Mouse (Mus musculus): ENCODE results near the gene Nfatc2ip. TPM values are rescaled to one million over a fixed set of nuclear protein-coding genes. Genes with fewer than 3 reads are reported as not detected.

Nfatc2ip gene
- polyA plus RNA-seq, 1 experiment: 6.3 TPM

DNA sequence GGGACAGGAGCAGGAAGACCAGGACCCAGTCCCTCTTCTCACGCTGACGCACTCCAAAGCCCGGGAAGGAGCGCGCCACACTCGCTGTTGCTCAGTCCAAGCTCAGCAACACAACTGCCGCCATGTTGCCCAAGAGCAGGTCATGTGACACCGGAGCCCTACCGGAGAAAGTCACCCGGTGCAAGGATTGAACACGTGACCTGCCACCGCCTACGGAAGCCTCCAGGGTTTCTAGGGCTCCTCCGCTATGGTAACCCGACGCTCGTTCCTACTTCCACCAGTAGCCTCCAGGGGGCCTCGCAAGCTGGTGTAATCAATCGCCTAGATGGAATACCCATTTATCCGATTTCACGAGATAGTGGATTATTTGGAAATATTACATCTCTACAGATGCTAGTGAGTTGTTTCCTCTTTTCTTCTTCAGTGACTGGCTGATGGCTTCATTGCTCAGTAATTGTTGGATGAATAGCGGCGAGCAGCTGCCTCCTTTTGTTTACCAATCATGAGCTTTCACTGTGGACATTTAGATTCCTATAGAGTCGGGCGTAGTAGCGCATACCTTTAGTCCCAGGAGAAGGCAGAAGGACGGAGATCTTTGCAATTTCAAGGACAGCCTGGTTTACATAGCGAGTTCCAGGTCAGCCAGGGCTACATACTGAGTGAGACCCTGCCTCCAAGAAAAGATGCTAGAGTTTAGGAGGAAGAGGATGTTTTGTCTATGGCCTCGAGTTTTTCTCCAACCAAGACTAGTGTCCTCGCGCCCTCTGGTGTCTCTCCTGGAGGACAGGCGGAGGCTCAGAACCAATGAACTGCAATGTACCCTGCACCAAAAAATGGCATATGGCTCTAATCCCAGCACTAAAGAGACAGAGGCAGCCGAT lies 19.0 kb downstream of the Nfatc2ip start, which contains the start of gene Spns1:
TSS of gene Spns1 (minus strand) at position 173 of the 881 bp plus-strand sequence.
- H3K27ac ChIP-seq (ENCODE audit: insufficient read depth, low read length): no peak within 1 kb of the TSS
- peaks cover 5% of the 10 kb centered on the region for H3K4me1 ChIP-seq (ENCODE audit: control insufficient read depth, insufficient read depth, low read length)
- H3K4me3 ChIP-seq (ENCODE audit: insufficient read depth, low read length): peak within 1 kb of the TSS; percentile 69
- peak; percentile 71 for TF ChIP-seq CTCF (IDR thresholded peaks at IDR 0.05; ENCODE audit: extremely low read depth, insufficient read depth, low read length)
- TF ChIP-seq POLR2A (IDR thresholded peaks at IDR 0.05; ENCODE audit: extremely low read depth, insufficient read depth, low read length): peak; percentile 86; the same call in 1 of the 2 replicates

DNA sequence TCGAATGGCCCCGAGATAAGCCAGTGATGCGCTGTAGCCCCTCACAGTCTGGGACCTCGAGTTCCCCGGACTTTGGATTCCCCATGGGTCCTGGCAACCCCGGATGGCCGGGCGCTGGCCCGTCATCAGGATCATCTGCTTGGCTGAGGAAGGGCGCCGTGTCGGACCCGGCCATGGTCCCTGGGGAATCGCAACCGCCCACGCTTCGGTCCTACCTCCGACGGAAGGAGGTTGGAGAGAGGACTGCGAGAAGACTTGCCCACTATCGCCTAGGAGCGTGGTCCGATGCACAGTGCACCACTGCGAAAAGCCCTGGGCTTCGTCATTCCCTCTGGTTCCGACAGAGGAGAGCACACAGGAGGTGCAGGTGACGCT lies 19.6 kb downstream of the Nfatc2ip start:
- Histone ChIP-seq H3K4me1 (ENCODE audit: control insufficient read depth, insufficient read depth, low read length) (peaks cover 5% of the 10 kb centered on the region), H3K27ac (ENCODE audit: insufficient read depth, low read length) (no peak overlapping the region), H3K4me3 (ENCODE audit: insufficient read depth, low read length) (peak overlapping the region; percentile 69)
- TF ChIP-seq POLR2A (IDR thresholded peaks at IDR 0.05; ENCODE audit: extremely low read depth, insufficient read depth, low read length) (no peak), CTCF (IDR thresholded peaks at IDR 0.05; ENCODE audit: extremely low read depth, insufficient read depth, low read length) (no peak)

DNA sequence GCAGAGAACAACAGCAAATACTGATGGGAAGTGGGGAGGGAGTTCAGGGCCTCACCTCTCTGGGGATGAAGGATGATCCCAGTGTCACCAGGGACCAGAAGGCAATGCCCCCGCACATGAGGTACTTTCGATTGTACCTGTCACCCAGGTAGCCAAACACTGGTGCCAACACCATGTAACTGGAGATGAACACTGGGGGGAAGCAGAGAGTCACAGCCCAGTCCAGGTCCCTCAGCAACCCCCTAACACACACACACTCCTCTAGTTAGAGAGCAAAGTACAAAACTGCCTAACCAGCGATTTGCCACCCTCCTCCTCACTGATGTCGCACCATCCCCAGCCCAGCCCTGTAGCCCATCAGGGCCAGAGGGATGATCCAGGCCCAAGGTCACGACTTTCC lies 21.5 kb downstream of the Nfatc2ip start:
- Histone ChIP-seq H3K4me1 (ENCODE audit: control insufficient read depth, insufficient read depth, low read length) (peaks cover 5% of the 10 kb centered on the region), H3K4me3 (ENCODE audit: insufficient read depth, low read length) (no peak overlapping the region), H3K27ac (ENCODE audit: insufficient read depth, low read length) (no peak overlapping the region)
- TF ChIP-seq POLR2A (IDR thresholded peaks at IDR 0.05; ENCODE audit: extremely low read depth, insufficient read depth, low read length) (no peak), CTCF (IDR thresholded peaks at IDR 0.05; ENCODE audit: extremely low read depth, insufficient read depth, low read length) (peak; percentile 22; the same call in 1 of the 2 replicates)

DNA sequence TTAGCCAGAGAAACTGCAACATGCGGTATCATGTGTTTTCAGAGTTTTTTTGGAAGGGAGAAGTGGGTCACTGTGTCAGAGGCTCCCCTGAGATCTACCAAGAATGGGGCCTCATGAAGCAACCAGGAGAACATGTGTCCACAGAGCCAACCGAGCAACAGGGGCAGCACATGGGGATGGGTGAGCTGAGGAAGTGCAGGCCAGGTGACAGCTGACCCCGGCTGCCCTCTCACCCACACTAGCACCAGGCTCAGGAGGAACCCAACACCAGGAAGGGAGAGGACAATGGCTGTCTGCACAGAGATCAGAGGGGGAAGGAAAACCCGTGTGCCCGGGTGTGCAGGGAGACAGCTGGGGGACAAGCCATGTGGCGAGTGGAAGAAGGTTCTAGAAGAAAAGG lies 22.0 kb downstream of the Nfatc2ip start:
- Histone ChIP-seq H3K4me3 (ENCODE audit: insufficient read depth, low read length) (no peak overlapping the region), H3K27ac (ENCODE audit: insufficient read depth, low read length) (no peak overlapping the region), H3K4me1 (ENCODE audit: control insufficient read depth, insufficient read depth, low read length) (peaks cover 5% of the 10 kb centered on the region)
- TF ChIP-seq CTCF (IDR thresholded peaks at IDR 0.05; ENCODE audit: extremely low read depth, insufficient read depth, low read length) (no peak), POLR2A (IDR thresholded peaks at IDR 0.05; ENCODE audit: extremely low read depth, insufficient read depth, low read length) (no peak)

DNA sequence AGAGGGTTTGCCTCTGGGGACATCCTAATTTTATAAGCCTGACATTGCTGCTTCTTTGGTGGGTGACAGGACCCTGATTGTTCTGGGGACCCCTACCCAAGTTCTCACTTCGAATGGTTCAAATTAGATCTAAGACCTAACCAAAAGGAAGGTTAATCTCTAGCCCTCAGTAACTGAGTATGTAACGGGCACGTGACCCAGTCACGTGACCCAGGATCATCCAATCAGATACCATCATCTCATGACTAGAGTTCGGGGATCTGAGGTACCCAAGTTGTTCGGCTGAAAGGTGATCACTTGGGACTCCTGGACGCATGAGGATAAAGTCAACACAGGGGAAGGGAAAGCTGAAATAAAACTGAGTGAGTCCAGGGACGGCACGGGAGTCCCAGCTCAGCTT lies 23.5 kb downstream of the Nfatc2ip start:
- TF ChIP-seq POLR2A (IDR thresholded peaks at IDR 0.05; ENCODE audit: extremely low read depth, insufficient read depth, low read length) (no peak), CTCF (IDR thresholded peaks at IDR 0.05; ENCODE audit: extremely low read depth, insufficient read depth, low read length) (no peak)
- no peak overlapping the region for H3K27ac ChIP-seq (ENCODE audit: insufficient read depth, low read length)
- H3K4me3 ChIP-seq (ENCODE audit: insufficient read depth, low read length): no peak overlapping the region
- H3K4me1 ChIP-seq (ENCODE audit: control insufficient read depth, insufficient read depth, low read length): peaks cover 5% of the 10 kb centered on the region

DNA sequence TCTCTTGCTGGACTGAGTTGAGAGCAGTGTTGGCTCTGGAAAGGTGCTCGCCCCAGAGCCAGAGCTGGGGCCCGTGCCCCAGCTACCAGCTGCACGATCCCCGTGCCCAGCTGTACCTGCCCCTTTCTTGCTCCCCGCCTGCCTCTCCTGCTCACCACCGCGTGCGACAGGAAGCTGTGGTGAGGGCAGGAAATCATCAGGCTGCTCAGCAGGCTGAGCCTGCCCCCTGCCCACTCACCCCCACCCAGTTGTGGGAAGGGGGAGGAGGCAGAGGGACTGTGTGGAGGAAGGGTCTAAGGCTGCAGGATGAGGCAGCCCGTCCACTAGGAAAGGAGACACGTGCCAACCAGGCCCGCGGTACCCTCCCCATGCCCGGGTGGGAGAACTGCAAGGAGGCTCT lies 27.1 kb downstream of the Nfatc2ip start, which contains the start of gene Lat:
TSS of gene Lat (minus strand) at position 178 of the 400 bp plus-strand sequence.
- TF ChIP-seq CTCF (IDR thresholded peaks at IDR 0.05; ENCODE audit: extremely low read depth, insufficient read depth, low read length) (no peak), POLR2A (IDR thresholded peaks at IDR 0.05; ENCODE audit: extremely low read depth, insufficient read depth, low read length) (no peak)
- no peak within 1 kb of the TSS for H3K27ac ChIP-seq (ENCODE audit: insufficient read depth, low read length)
- H3K4me1 ChIP-seq (ENCODE audit: control insufficient read depth, insufficient read depth, low read length): no peaks in the 10 kb centered on the region
- no peak within 1 kb of the TSS for H3K4me3 ChIP-seq (ENCODE audit: insufficient read depth, low read length)

DNA sequence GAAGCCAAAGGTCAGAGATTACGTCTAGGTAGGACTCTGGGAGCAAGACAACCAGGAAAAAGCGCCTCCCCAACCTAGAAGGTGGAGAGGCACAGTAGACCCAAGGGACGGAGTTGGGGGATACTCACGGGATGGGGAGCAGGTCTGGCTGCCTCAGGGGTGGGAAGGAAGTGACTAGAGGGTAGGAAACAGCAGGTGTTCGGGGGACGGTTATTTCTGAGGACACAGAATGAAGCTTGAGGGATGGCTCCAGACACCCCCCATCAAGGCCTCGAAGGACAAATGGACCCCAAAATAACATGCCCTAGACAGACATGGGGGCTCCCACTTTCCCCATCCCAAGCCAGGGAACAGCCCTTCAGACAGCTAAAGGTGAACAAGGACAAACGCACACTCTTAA lies 28.2 kb downstream of the Nfatc2ip start:
- H3K27ac ChIP-seq (ENCODE audit: insufficient read depth, low read length): no peak overlapping the region
- H3K4me1 ChIP-seq (ENCODE audit: control insufficient read depth, insufficient read depth, low read length): no peaks in the 10 kb centered on the region
- no peak overlapping the region for H3K4me3 ChIP-seq (ENCODE audit: insufficient read depth, low read length)
- TF ChIP-seq POLR2A (IDR thresholded peaks at IDR 0.05; ENCODE audit: extremely low read depth, insufficient read depth, low read length): no peak
- TF ChIP-seq CTCF (IDR thresholded peaks at IDR 0.05; ENCODE audit: extremely low read depth, insufficient read depth, low read length): no peak

DNA sequence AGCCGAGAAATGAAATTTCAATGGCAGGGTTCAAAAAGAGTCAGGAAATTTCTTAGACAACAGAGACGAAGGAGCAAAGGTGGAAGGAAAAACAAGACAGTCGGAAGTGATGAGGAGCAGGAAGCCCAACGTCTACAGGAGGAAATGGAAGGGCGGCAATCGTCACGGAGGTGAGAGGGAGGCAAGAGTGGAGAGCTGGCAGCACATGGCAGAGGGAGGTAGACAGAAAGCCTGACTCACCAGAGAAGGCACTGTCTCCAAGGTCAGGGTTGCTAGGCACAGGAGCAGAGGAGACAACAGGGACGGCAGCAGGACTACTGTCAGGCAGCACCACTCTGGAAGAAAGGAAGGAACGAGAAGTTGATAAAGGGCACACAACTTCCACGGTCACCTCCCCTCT lies 28.9 kb downstream of the Nfatc2ip start:
- Histone ChIP-seq H3K4me1 (ENCODE audit: control insufficient read depth, insufficient read depth, low read length) (no peaks in the 10 kb centered on the region), H3K4me3 (ENCODE audit: insufficient read depth, low read length) (no peak overlapping the region), H3K27ac (ENCODE audit: insufficient read depth, low read length) (no peak overlapping the region)
- TF ChIP-seq POLR2A (IDR thresholded peaks at IDR 0.05; ENCODE audit: extremely low read depth, insufficient read depth, low read length) (no peak), CTCF (IDR thresholded peaks at IDR 0.05; ENCODE audit: extremely low read depth, insufficient read depth, low read length) (no peak)

DNA sequence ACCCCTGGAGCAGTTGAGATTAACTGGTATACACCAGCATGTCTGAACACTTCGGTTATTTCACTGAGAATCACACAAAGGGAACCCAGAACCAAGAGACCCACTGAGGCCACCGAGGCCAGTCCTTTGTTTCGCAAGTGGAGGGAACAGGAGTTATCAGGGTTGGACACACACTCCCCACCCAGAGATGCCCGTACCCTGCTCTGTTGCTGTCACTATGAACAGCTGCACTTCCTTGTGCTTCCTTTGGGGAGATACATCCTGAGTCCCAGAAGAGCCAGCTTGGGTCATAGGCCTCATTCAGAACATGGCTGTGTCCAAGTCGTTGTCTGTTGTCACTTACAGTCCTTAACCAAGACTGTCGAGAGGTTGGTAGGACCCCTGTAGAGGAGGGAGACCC lies 33.5 kb downstream of the Nfatc2ip start:
- H3K4me3 ChIP-seq (ENCODE audit: insufficient read depth, low read length): no peak overlapping the region
- TF ChIP-seq CTCF (IDR thresholded peaks at IDR 0.05; ENCODE audit: extremely low read depth, insufficient read depth, low read length): no peak
- TF ChIP-seq POLR2A (IDR thresholded peaks at IDR 0.05; ENCODE audit: extremely low read depth, insufficient read depth, low read length): no peak

DNA sequence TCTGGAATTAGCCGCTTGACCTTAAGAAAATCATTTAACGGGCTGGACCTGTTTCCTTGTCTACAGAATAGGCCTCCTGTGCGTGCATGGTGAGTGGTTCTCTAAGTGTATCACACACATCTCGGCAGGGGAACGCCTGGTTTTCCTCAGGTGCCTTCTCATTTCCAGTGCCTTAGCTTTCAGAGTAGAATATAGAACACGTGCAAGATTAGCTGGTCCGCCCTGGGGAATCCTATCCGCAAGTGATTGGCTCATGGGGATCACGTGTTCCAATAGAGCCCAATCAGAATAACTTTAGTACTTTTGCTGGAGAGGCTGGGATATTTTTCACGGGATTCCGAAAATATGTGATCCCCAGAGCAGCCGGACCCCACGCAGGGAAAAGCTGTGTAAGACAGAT lies 37.5 kb downstream of the Nfatc2ip start:
- no peak for TF ChIP-seq CTCF (IDR thresholded peaks at IDR 0.05; ENCODE audit: extremely low read depth, insufficient read depth, low read length)
- Histone ChIP-seq H3K4me3 (ENCODE audit: insufficient read depth, low read length) (no peak overlapping the region), H3K4me1 (ENCODE audit: control insufficient read depth, insufficient read depth, low read length) (no peaks in the 10 kb centered on the region), H3K27ac (ENCODE audit: insufficient read depth, low read length) (no peak overlapping the region)

More for the DNA sequence above, 33.5 kb downstream of the Nfatc2ip start:
- no peak overlapping the region for H3K27ac ChIP-seq (ENCODE audit: insufficient read depth, low read length)
- no peaks in the 10 kb centered on the region for H3K4me1 ChIP-seq (ENCODE audit: control insufficient read depth, insufficient read depth, low read length)

Data from cortical plate, adult 2 months (tissue).